Comparison of ENCODE assay signal across 21 mouse cellular contexts in the genomic region with DNA sequence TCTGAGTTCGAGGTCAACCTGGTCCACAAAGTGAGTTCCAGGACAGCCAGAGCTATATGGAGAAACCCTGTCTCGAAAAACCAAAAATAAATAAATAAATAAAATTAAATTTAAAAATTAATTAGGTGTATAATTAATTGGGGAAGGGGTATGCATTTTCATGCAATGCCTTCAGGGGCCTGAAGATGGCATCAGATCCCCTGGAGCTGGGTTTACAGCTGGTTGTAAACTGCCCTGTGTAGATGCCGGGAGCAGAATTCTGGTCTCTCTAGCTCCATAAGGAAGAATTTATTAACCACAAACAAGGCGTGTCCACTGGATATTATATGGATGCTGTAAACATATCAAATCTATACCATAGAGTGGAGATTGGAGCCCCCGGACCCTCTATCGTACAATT.
DNase-seq lines count a peak whose midpoint lies in the region; ATAC-seq and TF ChIP-seq lines count a peak whose summit lies in the region.
"Had no signal": no experiment of that assay in that cellular context is flagged by ENCODE, and none has a peak within 500 bp of the region (broad histone marks: within the 10 kb centered on the region; RNA-seq: fewer than 3 reads in every experiment).

No protein-coding gene starts in this region.

- peaks cover 6% of the 10 kb centered on the region; the same call in 1 of the 2 replicates for H3K4me1 ChIP-seq in kidney, adult 2 months (ENCODE audit: control insufficient read depth, insufficient read depth, low read length)
- H3K4me1 ChIP-seq in lung, postnatal 0 days (ENCODE audit: insufficient read depth, low read depth, low read length), result no peaks in the 10 kb centered on the region
- no peaks in the 10 kb centered on the region for H3K4me1 ChIP-seq in ES-E14 (ENCODE audit: control insufficient read depth in 2 of 2, insufficient read depth in 2 of 2, low read length in 2 of 2, poor library complexity in 1 of 2)
- no peaks in the 10 kb centered on the region for H3K4me1 ChIP-seq in stomach, postnatal 0 days (replicated peaks; ENCODE audit: control insufficient read depth, insufficient read depth)
- H3K4me1 ChIP-seq: embryonic facial prominence, embryonic 15.5 days; hindbrain, embryonic 13.5 days; limb, embryonic 15.5 days had no signal

- H3K9me3 ChIP-seq in lung, postnatal 0 days (ENCODE audit: low read length), result no peaks in the 10 kb centered on the region
- no peaks in the 10 kb centered on the region for H3K9me3 ChIP-seq in ES-E14 (ENCODE audit: control insufficient read depth, insufficient read depth, low read depth, low read length)
- H3K9me3 ChIP-seq in stomach, postnatal 0 days (ENCODE audit: control insufficient read depth, low read length), result no peaks in the 10 kb centered on the region
- H3K9me3 ChIP-seq: embryonic facial prominence, embryonic 15.5 days; heart, embryonic 13.5 days; hindbrain, embryonic 13.5 days; kidney, embryonic 15.5 days; limb, embryonic 15.5 days had no signal

- no peaks in the 10 kb centered on the region for H3K36me3 ChIP-seq in kidney, adult 2 months (ENCODE audit: control insufficient read depth, insufficient read depth, low read length)
- no peaks in the 10 kb centered on the region for H3K36me3 ChIP-seq in lung, postnatal 0 days (ENCODE audit: insufficient read depth, low read length)
- no peaks in the 10 kb centered on the region for H3K36me3 ChIP-seq in ES-E14 (ENCODE audit: control insufficient read depth, insufficient read depth, low read length, poor library complexity, severe bottlenecking)
- no peaks in the 10 kb centered on the region for H3K36me3 ChIP-seq in stomach, postnatal 0 days (ENCODE audit: control insufficient read depth, insufficient read depth, low read length)
- H3K36me3 ChIP-seq: embryonic facial prominence, embryonic 15.5 days; heart, embryonic 13.5 days; hindbrain, embryonic 13.5 days; kidney, embryonic 15.5 days; limb, embryonic 15.5 days had no signal

- no peak for TF ChIP-seq POLR2A in kidney, adult 2 months (IDR thresholded peaks at IDR 0.05; ENCODE audit: low read depth, low read length)

- ATAC-seq in lung, postnatal 0 days, result no peak
- no peak for ATAC-seq in stomach, postnatal 0 days (ENCODE audit: low FRiP score, low TSS enrichment)
- ATAC-seq: activated CD4-positive, CD25-positive, alpha-beta regulatory T cell, adult 4 months; forebrain, postnatal 0 days; inflammation-experienced regulatory T-cells, adult 6 months had no signal

- TF ChIP-seq EP300 in lung, postnatal 0 days (IDR thresholded peaks at IDR 0.05), result no peak
- no peak for TF ChIP-seq EP300 in stomach, postnatal 0 days (optimal IDR thresholded peaks at IDR 0.05)

- H3K27ac ChIP-seq in kidney, adult 2 months (ENCODE audit: insufficient read depth, low read depth, low read length), result no peak overlapping the region
- no peak overlapping the region for H3K27ac ChIP-seq in lung, postnatal 0 days (ENCODE audit: low read length)
- no peak overlapping the region for H3K27ac ChIP-seq in ES-E14 (ENCODE audit: insufficient read depth, low read depth, low read length, poor library complexity, severe bottlenecking)
- H3K27ac ChIP-seq in stomach, postnatal 0 days (replicated peaks), result no peak overlapping the region
- H3K27ac ChIP-seq: embryonic facial prominence, embryonic 15.5 days; heart, embryonic 13.5 days; hindbrain, embryonic 13.5 days; kidney, embryonic 15.5 days; limb, embryonic 15.5 days had no signal

- TF ChIP-seq CTCF in kidney, adult 2 months (conservative IDR thresholded peaks at IDR 0.05; ENCODE audit: insufficient read depth, insufficient read length, low read depth, low read length), result peak; percentile 39
- peak; percentile 28 for TF ChIP-seq CTCF in lung, postnatal 0 days (IDR thresholded peaks at IDR 0.05)
- TF ChIP-seq CTCF in stomach, postnatal 0 days (IDR thresholded peaks at IDR 0.05; ENCODE audit: low read depth), result peak; percentile 29

- H3K27me3 ChIP-seq in kidney, adult 2 months (replicated peaks; ENCODE audit: control insufficient read depth, insufficient read depth, low read length), result no peaks in the 10 kb centered on the region
- H3K27me3 ChIP-seq in lung, postnatal 0 days (replicated peaks; ENCODE audit: insufficient read depth, low read length), result no peaks in the 10 kb centered on the region
- H3K27me3 ChIP-seq in stomach, postnatal 0 days (ENCODE audit: control insufficient read depth, insufficient read depth, low read length), result no peaks in the 10 kb centered on the region
- H3K27me3 ChIP-seq: embryonic facial prominence, embryonic 15.5 days; heart, embryonic 13.5 days; hindbrain, embryonic 13.5 days; kidney, embryonic 15.5 days; limb, embryonic 15.5 days had no signal

- no peak for DNase-seq in kidney, adult 2 months
- no peak for DNase-seq in kidney, adult 11 months
- no peak for DNase-seq in lung, postnatal 0 days (ENCODE audit: low spot score)
- DNase-seq in lung, postnatal 4 days, result no peak
- no peak for DNase-seq in ES-E14 (ENCODE audit: low read depth, low spot score)
- DNase-seq in stomach, postnatal 0 days (ENCODE audit: low spot score), result no peak
- DNase-seq in ovary, postnatal 14 days (ENCODE audit: low spot score), result no peak
- DNase-seq: cerebellum, adult 11 months; cerebellum, postnatal 14 days; forebrain, postnatal 0 days; layer of hippocampus, postnatal 36 days; lung, embryonic 14.5 days; right cerebral cortex, adult 18-20 months had no signal

- H3K4me3 ChIP-seq in kidney, adult 2 months (ENCODE audit: insufficient read depth, low read depth, low read length), result no peak overlapping the region
- no peak overlapping the region for H3K4me3 ChIP-seq in lung, postnatal 0 days (ENCODE audit: low read depth, low read length)
- H3K4me3 ChIP-seq in ES-E14 (ENCODE audit: insufficient read depth in 1 of 2, low read depth in 1 of 2, low read length in 2 of 2, poor library complexity in 1 of 2, severe bottlenecking in 1 of 2), result no peak overlapping the region
- no peak overlapping the region for H3K4me3 ChIP-seq in stomach, postnatal 0 days (ENCODE audit: low read depth, low read length)
- H3K4me3 ChIP-seq: embryonic facial prominence, embryonic 15.5 days; heart, embryonic 13.5 days; hindbrain, embryonic 13.5 days; kidney, embryonic 15.5 days; limb, embryonic 15.5 days had no signal

- in situ Hi-C loops in ES-E14 (cut with MboI; ENCODE audit: low sequenced_read_pairs in 2 of 2, unreplicated experiment in 2 of 2), result loop anchor here in 1 of 2 experiments (10.0 kb wide), 1 partner anchor 99 kb away; no protein-coding TSS in a partner anchor

- H3K4me2 ChIP-seq in lung, postnatal 0 days (replicated peaks; ENCODE audit: low read depth, low read length), result no peak overlapping the region
- H3K4me2 ChIP-seq in stomach, postnatal 0 days (replicated peaks; ENCODE audit: low read depth), result no peak overlapping the region
- H3K4me2 ChIP-seq: embryonic facial prominence, embryonic 15.5 days; heart, embryonic 13.5 days; hindbrain, embryonic 13.5 days; kidney, embryonic 15.5 days; limb, embryonic 15.5 days; lung, embryonic 14.5 days; midbrain, embryonic 11.5 days had no signal

- WGBS in kidney, adult 2 months, result 96% methylated on average over 6 of the region's 6 CpGs
- WGBS in lung, postnatal 0 days, result 90% methylated on average over 6 of the region's 6 CpGs
- WGBS in stomach, postnatal 0 days, result 91% methylated on average over 6 of the region's 6 CpGs

- no peak overlapping the region for H3K9ac ChIP-seq in lung, postnatal 0 days (replicated peaks; ENCODE audit: low read depth)
- no peak overlapping the region for H3K9ac ChIP-seq in ES-E14 (ENCODE audit: insufficient read depth, low read depth, low read length, poor library complexity, severe bottlenecking)
- H3K9ac ChIP-seq in stomach, postnatal 0 days (ENCODE audit: low read length), result no peak overlapping the region
- H3K9ac ChIP-seq: embryonic facial prominence, embryonic 15.5 days; forebrain, postnatal 0 days; heart, embryonic 13.5 days; hindbrain, embryonic 13.5 days; kidney, embryonic 15.5 days; limb, embryonic 15.5 days; lung, embryonic 14.5 days had no signal

TF ChIP-seq in ES-E14, 5 proteins besides CTCF, POLR2A, EP300 and RAD21:
- TF ChIP-seq ZC3H11A (IDR thresholded peaks at IDR 0.05; ENCODE audit: borderline replicate concordance, low read depth, low read length) (0 out of 2 replicates have a peak, but pooled peaks have one; percentile 32), HCFC1 (IDR thresholded peaks at IDR 0.05; ENCODE audit: borderline replicate concordance, insufficient read depth, low read length) (no peak)
